Mouse (Mus musculus): Measurements from ENCODE around the gene Ube2c. TPM values are rescaled to one million over a fixed set of nuclear protein-coding genes. Genes with fewer than 3 reads are reported as not detected.

The Ube2c gene
- polyA plus RNA-seq, 1 experiment from 2014 or later: 520 TPM

DNA sequence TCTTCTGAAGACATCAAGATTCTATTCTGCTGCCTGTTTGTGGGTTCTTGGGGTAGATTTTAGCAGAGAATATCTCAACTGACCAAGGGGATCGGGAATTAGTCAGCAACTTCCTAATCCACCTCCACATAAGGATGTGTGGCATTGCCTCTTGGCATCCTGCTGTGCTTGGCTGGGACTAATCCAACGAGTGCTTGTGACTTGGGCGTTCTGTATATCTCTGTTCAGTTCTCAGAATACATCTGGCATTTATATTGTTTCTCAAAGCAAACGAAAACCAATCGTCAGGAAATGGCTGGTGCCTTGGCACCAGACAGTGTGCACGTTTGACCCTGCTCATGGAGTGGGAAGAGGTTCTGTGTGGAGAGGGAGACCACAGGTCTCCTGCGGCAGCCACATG is 29.8 kb upstream of the Ube2c start:
- H3K36me3 ChIP-seq (ENCODE audit: control insufficient read depth, insufficient read depth, low read length): no peaks in the 10 kb centered on the region
- no peaks in the 10 kb centered on the region for H3K27me3 ChIP-seq (ENCODE audit: control insufficient read depth, insufficient read depth, low read length)
- 61% methylated on average over 7 of the region's 7 CpGs for WGBS
- no peak overlapping the region for H3K9ac ChIP-seq (ENCODE audit: low read depth, low read length)
- H3K4me1 ChIP-seq (replicated peaks; ENCODE audit: control insufficient read depth, insufficient read depth, low read length): no peaks in the 10 kb centered on the region
- H3K4me2 ChIP-seq (replicated peaks; ENCODE audit: low read depth, low read length): no peak overlapping the region
- no peak overlapping the region for H3K27ac ChIP-seq (ENCODE audit: low read depth, low read length)
- H3K9me3 ChIP-seq (ENCODE audit: control insufficient read depth, low read length): no peaks in the 10 kb centered on the region
- no peak for ATAC-seq (ENCODE audit: low FRiP score)
- no peak for DNase-seq (ENCODE audit: low spot score)
- no peak overlapping the region for H3K4me3 ChIP-seq (ENCODE audit: low read depth, low read length)

DNA sequence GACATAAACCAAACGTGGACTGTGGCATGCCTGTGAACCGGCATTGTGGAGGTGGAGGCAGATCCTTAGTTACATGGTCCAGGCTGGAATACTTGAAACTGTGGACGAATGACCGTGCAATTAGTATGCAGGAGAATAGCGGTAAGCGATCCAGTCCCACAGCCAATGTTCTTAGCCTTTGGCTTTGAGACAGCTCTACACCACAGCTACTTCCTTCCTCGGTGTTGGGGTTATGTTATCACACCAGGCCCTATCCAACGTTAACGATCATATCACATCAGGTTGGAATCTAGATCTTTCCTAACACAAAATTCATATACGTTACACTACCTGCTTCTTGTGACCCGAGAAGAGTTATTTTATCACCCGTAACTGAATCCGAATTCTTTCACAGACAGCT is 24.7 kb upstream of the Ube2c start:
- H3K9ac ChIP-seq (ENCODE audit: low read depth, low read length): peak overlapping the region; percentile 92
- no peak for ATAC-seq (ENCODE audit: low FRiP score)

GRCm38 (mm10) chr2:164745843-164746479 is 23.7 kb upstream of the Ube2c start, which contains the start of the genes Wfdc3 and Dnttip1:
Gene Wfdc3, minus strand, starts transcription at chr2:164745931.
Gene Dnttip1, plus strand, starts transcription at chr2:164745983.
- Histone ChIP-seq H3K4me3 (ENCODE audit: low read depth, low read length) (peak within 1 kb of the TSS; percentile 77), H3K27ac (ENCODE audit: low read depth, low read length) (peak within 1 kb of the TSS; percentile 53; the same call in 1 of the 2 replicates)

More for the DNA sequence above, 24.7 kb upstream of the Ube2c start:
- H3K36me3 ChIP-seq (ENCODE audit: control insufficient read depth, insufficient read depth, low read length): no peaks in the 10 kb centered on the region
- H3K27me3 ChIP-seq (ENCODE audit: control insufficient read depth, insufficient read depth, low read length): no peaks in the 10 kb centered on the region
- H3K4me3 ChIP-seq (ENCODE audit: low read depth, low read length): peak overlapping the region; percentile 77
- no peak overlapping the region for H3K27ac ChIP-seq (ENCODE audit: low read depth, low read length)
- DNase-seq (ENCODE audit: low spot score): no peak
- peaks cover 7% of the 10 kb centered on the region; the same call in 1 of the 2 replicates for H3K4me1 ChIP-seq (replicated peaks; ENCODE audit: control insufficient read depth, insufficient read depth, low read length)
- peak overlapping the region; percentile 77 for H3K4me2 ChIP-seq (replicated peaks; ENCODE audit: low read depth, low read length)
- 78% methylated on average over 13 of the region's 13 CpGs for WGBS
- H3K9me3 ChIP-seq (ENCODE audit: control insufficient read depth, low read length): no peaks in the 10 kb centered on the region

GRCm38 (mm10) chr2:164746693-164747092 is 23.0 kb upstream of the Ube2c start:
- no peaks in the 10 kb centered on the region for H3K36me3 ChIP-seq (ENCODE audit: control insufficient read depth, insufficient read depth, low read length)
- DNase-seq (ENCODE audit: low spot score) (no peak), ATAC-seq (ENCODE audit: low FRiP score) (no peak)
- no peak overlapping the region for H3K27ac ChIP-seq (ENCODE audit: low read depth, low read length)
- H3K27me3 ChIP-seq (ENCODE audit: control insufficient read depth, insufficient read depth, low read length): no peaks in the 10 kb centered on the region
- H3K9me3 ChIP-seq (ENCODE audit: control insufficient read depth, low read length): no peaks in the 10 kb centered on the region
- H3K4me2 ChIP-seq (replicated peaks; ENCODE audit: low read depth, low read length): peak overlapping the region; percentile 77
- peak overlapping the region; percentile 77 for H3K4me3 ChIP-seq (ENCODE audit: low read depth, low read length)
- peaks cover 7% of the 10 kb centered on the region; the same call in 1 of the 2 replicates for H3K4me1 ChIP-seq (replicated peaks; ENCODE audit: control insufficient read depth, insufficient read depth, low read length)
- H3K9ac ChIP-seq (ENCODE audit: low read depth, low read length): peak overlapping the region; percentile 92
- WGBS: 63% methylated on average over 8 of the region's 8 CpGs

More at GRCm38 (mm10) chr2:164745843-164746479, 23.7 kb upstream of the Ube2c start, which contains the start of the genes Wfdc3 and Dnttip1:
- no peaks in the 10 kb centered on the region for H3K27me3 ChIP-seq (ENCODE audit: control insufficient read depth, insufficient read depth, low read length)
- peaks cover 7% of the 10 kb centered on the region; the same call in 1 of the 2 replicates for H3K4me1 ChIP-seq (replicated peaks; ENCODE audit: control insufficient read depth, insufficient read depth, low read length)
- peak; percentile 97 for DNase-seq (ENCODE audit: low spot score)
- ATAC-seq (ENCODE audit: low FRiP score): peak; percentile 93
- peak within 1 kb of the TSS; percentile 77 for H3K4me2 ChIP-seq (replicated peaks; ENCODE audit: low read depth, low read length)
- no peaks in the 10 kb centered on the region for H3K36me3 ChIP-seq (ENCODE audit: control insufficient read depth, insufficient read depth, low read length)
- under 1% methylated on average over 52 of the region's 70 CpGs for WGBS
- H3K9ac ChIP-seq (ENCODE audit: low read depth, low read length): peak within 1 kb of the TSS; percentile 92
- no peaks in the 10 kb centered on the region for H3K9me3 ChIP-seq (ENCODE audit: control insufficient read depth, low read length)

GRCm38 (mm10) chr2:164748191-164748590 is 21.5 kb upstream of the Ube2c start:
- Histone ChIP-seq H3K4me1 (replicated peaks; ENCODE audit: control insufficient read depth, insufficient read depth, low read length) (peaks cover 7% of the 10 kb centered on the region; the same call in 1 of the 2 replicates), H3K4me2 (replicated peaks; ENCODE audit: low read depth, low read length) (no peak overlapping the region), H3K4me3 (ENCODE audit: low read depth, low read length) (no peak overlapping the region), H3K27me3 (ENCODE audit: control insufficient read depth, insufficient read depth, low read length) (no peaks in the 10 kb centered on the region), H3K36me3 (ENCODE audit: control insufficient read depth, insufficient read depth, low read length) (no peaks in the 10 kb centered on the region), H3K9me3 (ENCODE audit: control insufficient read depth, low read length) (no peaks in the 10 kb centered on the region), H3K9ac (ENCODE audit: low read depth, low read length) (no peak overlapping the region), H3K27ac (ENCODE audit: low read depth, low read length) (no peak overlapping the region)
- 90% methylated on average over 4 of the region's 4 CpGs for WGBS
- ATAC-seq (ENCODE audit: low FRiP score) (no peak), DNase-seq (ENCODE audit: low spot score) (no peak)

- no peak overlapping the region for H3K4me2 ChIP-seq (replicated peaks; ENCODE audit: low read depth, low read length)
- ATAC-seq (ENCODE audit: low FRiP score) (no peak), DNase-seq (ENCODE audit: low spot score) (no peak)
- no peaks in the 10 kb centered on the region for H3K9me3 ChIP-seq (ENCODE audit: control insufficient read depth, low read length)
- no peak overlapping the region for H3K4me3 ChIP-seq (ENCODE audit: low read depth, low read length)
- H3K36me3 ChIP-seq (ENCODE audit: control insufficient read depth, insufficient read depth, low read length): no peaks in the 10 kb centered on the region
- 94% methylated on average over 6 of the region's 6 CpGs for whole genome bisulfite sequencing
- H3K4me1 ChIP-seq (replicated peaks; ENCODE audit: control insufficient read depth, insufficient read depth, low read length): peaks cover 7% of the 10 kb centered on the region; the same call in 1 of the 2 replicates
- H3K27me3 ChIP-seq (ENCODE audit: control insufficient read depth, insufficient read depth, low read length): no peaks in the 10 kb centered on the region
- no peak overlapping the region for H3K9ac ChIP-seq (ENCODE audit: low read depth, low read length)
- no peak overlapping the region for H3K27ac ChIP-seq (ENCODE audit: low read depth, low read length)
These were observed 20.7 kb upstream of the Ube2c start for GRCm38 (mm10) chr2:164748991-164749390.

- DNase-seq (ENCODE audit: low spot score) (no peak), ATAC-seq (ENCODE audit: low FRiP score) (no peak)
- H3K4me2 ChIP-seq (replicated peaks; ENCODE audit: low read depth, low read length): no peak overlapping the region
- H3K27me3 ChIP-seq (ENCODE audit: control insufficient read depth, insufficient read depth, low read length): no peaks in the 10 kb centered on the region
- H3K4me1 ChIP-seq (replicated peaks; ENCODE audit: control insufficient read depth, insufficient read depth, low read length): no peaks in the 10 kb centered on the region
- no peak overlapping the region for H3K27ac ChIP-seq (ENCODE audit: low read depth, low read length)
- 92% methylated on average over 2 of the region's 2 CpGs for WGBS
- peaks cover 10% of the 10 kb centered on the region; the same call in 1 of the 2 replicates for H3K36me3 ChIP-seq (ENCODE audit: control insufficient read depth, insufficient read depth, low read length)
- no peaks in the 10 kb centered on the region for H3K9me3 ChIP-seq (ENCODE audit: control insufficient read depth, low read length)
- no peak overlapping the region for H3K4me3 ChIP-seq (ENCODE audit: low read depth, low read length)
- no peak overlapping the region for H3K9ac ChIP-seq (ENCODE audit: low read depth, low read length)
These were observed 17.2 kb upstream of the Ube2c start for GRCm38 (mm10) chr2:164752454-164752853.

GRCm38 (mm10) chr2:164754105-164754504 is 15.6 kb upstream of the Ube2c start:
- H3K4me1 ChIP-seq (replicated peaks; ENCODE audit: control insufficient read depth, insufficient read depth, low read length): no peaks in the 10 kb centered on the region
- H3K27me3 ChIP-seq (ENCODE audit: control insufficient read depth, insufficient read depth, low read length): no peaks in the 10 kb centered on the region
- DNase-seq (ENCODE audit: low spot score) (no peak), ATAC-seq (ENCODE audit: low FRiP score) (no peak)
- peaks cover 10% of the 10 kb centered on the region; the same call in 1 of the 2 replicates for H3K36me3 ChIP-seq (ENCODE audit: control insufficient read depth, insufficient read depth, low read length)
- H3K4me3 ChIP-seq (ENCODE audit: low read depth, low read length): no peak overlapping the region
- H3K4me2 ChIP-seq (replicated peaks; ENCODE audit: low read depth, low read length): no peak overlapping the region
- no peak overlapping the region for H3K9ac ChIP-seq (ENCODE audit: low read depth, low read length)
- WGBS: 90% methylated on average over 11 of the region's 11 CpGs
- no peaks in the 10 kb centered on the region for H3K9me3 ChIP-seq (ENCODE audit: control insufficient read depth, low read length)
- H3K27ac ChIP-seq (ENCODE audit: low read depth, low read length): no peak overlapping the region

- 95% methylated on average over 2 of the region's 2 CpGs for WGBS
- H3K27ac ChIP-seq (ENCODE audit: low read depth, low read length): no peak overlapping the region
- DNase-seq (ENCODE audit: low spot score) (no peak), ATAC-seq (ENCODE audit: low FRiP score) (no peak)
- H3K9me3 ChIP-seq (ENCODE audit: control insufficient read depth, low read length): no peaks in the 10 kb centered on the region
- H3K4me2 ChIP-seq (replicated peaks; ENCODE audit: low read depth, low read length): no peak overlapping the region
- H3K4me1 ChIP-seq (replicated peaks; ENCODE audit: control insufficient read depth, insufficient read depth, low read length): no peaks in the 10 kb centered on the region
- H3K9ac ChIP-seq (ENCODE audit: low read depth, low read length): no peak overlapping the region
- no peak overlapping the region for H3K4me3 ChIP-seq (ENCODE audit: low read depth, low read length)
- peaks cover 10% of the 10 kb centered on the region; the same call in 1 of the 2 replicates for H3K36me3 ChIP-seq (ENCODE audit: control insufficient read depth, insufficient read depth, low read length)
- no peaks in the 10 kb centered on the region for H3K27me3 ChIP-seq (ENCODE audit: control insufficient read depth, insufficient read depth, low read length)
These were observed 14.9 kb upstream of the Ube2c start for GRCm38 (mm10) chr2:164754800-164755199.

Data from hindbrain, embryonic 11.5 days (tissue).